Mouse (Mus musculus): ENCODE measurements at regions not wholly inside any gene's neighbourhood (a gene's known extent, or its start where the extent isn't known, plus 50 kb on each side); places are given as distances from the start of the nearest gene placed in this dataset.

DNA sequence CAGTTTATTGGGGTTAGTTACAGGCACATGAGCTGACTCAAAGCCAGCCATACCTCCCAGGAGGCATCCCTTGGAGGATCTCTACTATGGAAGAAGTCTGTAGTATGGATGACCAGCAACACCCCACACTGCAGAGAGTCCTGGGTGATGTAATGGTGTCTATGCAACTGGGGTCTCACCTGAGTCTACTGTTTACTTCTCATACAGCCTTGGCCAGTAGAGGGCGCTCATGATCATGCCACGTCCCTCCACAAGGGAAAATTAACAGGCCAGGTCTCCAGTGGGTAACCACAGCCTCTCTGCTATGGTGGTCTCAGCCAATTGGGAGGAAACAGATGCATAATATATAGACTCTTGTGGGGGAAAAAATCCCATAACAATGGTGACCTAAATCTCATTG is 111.7 kb downstream of the Cdh26 start:
- WGBS: 19% methylated on average over 2 of the region's 2 CpGs
- Histone ChIP-seq H3K4me3 (replicated peaks) (no peak overlapping the region), H3K27ac (no peak overlapping the region), H3K4me1 (replicated peaks) (peaks cover 19% of the 10 kb centered on the region), H3K9me3 (no peaks in the 10 kb centered on the region), H3K27me3 (peaks cover 34% of the 10 kb centered on the region), H3K36me3 (no peaks in the 10 kb centered on the region), H3K9ac (replicated peaks) (no peak overlapping the region), H3K4me2 (no peak overlapping the region)
- 0 out of 2 replicates have a peak, but pooled peaks have one; percentile 61 for ATAC-seq (ENCODE audit: insufficient number of reproducible peaks, insufficient read depth, low FRiP score, low TSS enrichment, low read depth)

DNA sequence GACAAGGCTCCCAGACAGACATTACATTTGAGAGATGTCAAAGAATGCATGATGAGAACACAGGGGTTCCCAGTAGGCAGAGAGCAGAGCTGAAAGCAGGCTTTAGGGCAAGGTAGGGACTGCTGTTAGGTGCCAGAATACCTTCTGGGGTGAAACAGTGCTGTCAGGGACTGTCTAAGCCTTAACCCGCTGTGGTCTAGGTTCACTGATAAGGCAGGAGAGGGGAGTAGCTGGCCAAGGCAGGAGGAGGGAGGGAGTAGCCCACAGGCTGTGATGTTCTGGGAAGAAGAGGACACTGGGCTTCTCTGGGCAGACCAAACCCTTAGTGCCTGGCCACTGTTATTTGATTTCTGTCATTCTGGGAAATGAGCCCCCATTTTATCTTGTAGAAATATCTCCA is 114.1 kb downstream of the Cdh26 start:
- H3K36me3 ChIP-seq: no peaks in the 10 kb centered on the region
- no peak for ATAC-seq (ENCODE audit: insufficient number of reproducible peaks, insufficient read depth, low FRiP score, low TSS enrichment, low read depth)
- H3K27me3 ChIP-seq: peaks cover 34% of the 10 kb centered on the region
- WGBS: 79% methylated on average over 1 of the region's 1 CpGs
- no peaks in the 10 kb centered on the region for H3K9me3 ChIP-seq
- H3K27ac ChIP-seq: no peak overlapping the region
- no peak overlapping the region for H3K4me3 ChIP-seq (replicated peaks)
- peaks cover 40% of the 10 kb centered on the region for H3K4me1 ChIP-seq (replicated peaks)
- H3K9ac ChIP-seq (replicated peaks): no peak overlapping the region
- no peak overlapping the region for H3K4me2 ChIP-seq

DNA sequence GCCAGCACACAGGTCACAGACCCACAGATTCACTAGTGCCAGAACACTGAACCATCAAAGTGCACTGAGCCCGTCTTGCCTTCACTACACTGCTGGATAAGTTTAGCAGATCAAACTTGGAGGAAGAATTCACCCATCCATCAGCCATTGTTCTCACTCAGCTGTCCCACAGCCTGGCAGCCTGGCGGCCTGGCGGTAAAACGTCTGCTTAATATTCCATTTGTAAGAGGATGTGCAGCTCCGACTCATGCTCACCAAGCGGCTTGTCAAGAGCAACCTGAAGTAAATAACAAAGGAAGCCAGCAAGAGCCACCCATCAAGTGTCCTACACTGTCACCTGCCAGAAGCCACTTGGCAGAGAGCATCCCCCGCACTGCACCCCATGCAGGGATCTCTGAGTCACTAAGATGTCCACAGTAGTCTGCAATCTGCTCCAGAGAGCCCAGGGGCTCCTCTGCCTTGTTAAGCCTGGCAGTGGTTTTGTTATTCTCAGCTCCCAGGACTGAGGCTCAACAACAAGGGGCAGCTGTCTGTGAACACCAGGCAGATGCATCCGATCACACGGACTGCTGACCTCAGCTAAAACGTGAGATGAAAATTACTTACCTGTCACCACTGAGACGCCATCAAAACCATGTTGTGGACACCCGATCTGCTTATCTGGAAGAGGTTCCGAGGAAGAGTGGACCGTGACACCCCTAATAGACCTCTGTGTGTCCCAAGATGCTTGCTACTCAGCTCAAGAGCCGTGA is 115.4 kb downstream of the Cdh26 start:
- H3K36me3 ChIP-seq: no peaks in the 10 kb centered on the region
- peaks cover 28% of the 10 kb centered on the region for H3K27me3 ChIP-seq
- no peak for ATAC-seq (ENCODE audit: insufficient number of reproducible peaks, insufficient read depth, low FRiP score, low TSS enrichment, low read depth)
- 80% methylated on average over 15 of the region's 15 CpGs for WGBS
- H3K4me1 ChIP-seq (replicated peaks): peaks cover 42% of the 10 kb centered on the region
- no peaks in the 10 kb centered on the region for H3K9me3 ChIP-seq
- H3K4me2 ChIP-seq: no peak overlapping the region
- H3K4me3 ChIP-seq (replicated peaks): no peak overlapping the region
- H3K9ac ChIP-seq (replicated peaks): no peak overlapping the region; the same call in 1 of the 2 replicates
- no peak overlapping the region for H3K27ac ChIP-seq

DNA sequence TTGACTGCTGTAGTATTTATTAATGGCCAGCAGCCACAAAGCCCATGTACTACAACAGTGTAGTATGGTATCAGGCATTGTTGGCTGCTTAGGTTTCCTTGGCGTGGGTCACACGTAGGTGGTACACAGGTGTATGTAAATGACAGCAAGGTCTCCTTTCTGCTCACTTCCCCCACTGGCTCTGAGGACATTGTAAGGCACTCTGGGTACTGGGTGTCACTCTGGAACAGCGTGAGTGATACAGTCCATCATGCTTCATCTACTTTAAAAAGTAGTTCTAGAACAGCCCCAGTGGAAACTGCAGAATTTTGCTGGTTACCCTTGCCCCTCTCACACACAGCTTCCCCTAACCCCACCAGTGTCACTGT is 116.0 kb downstream of the Cdh26 start:
- peaks cover 37% of the 10 kb centered on the region for H3K4me1 ChIP-seq (replicated peaks)
- no peak overlapping the region for H3K9ac ChIP-seq (replicated peaks)
- H3K9me3 ChIP-seq: no peaks in the 10 kb centered on the region
- ATAC-seq (ENCODE audit: insufficient number of reproducible peaks, insufficient read depth, low FRiP score, low TSS enrichment, low read depth): no peak
- H3K4me2 ChIP-seq: no peak overlapping the region
- H3K4me3 ChIP-seq (replicated peaks): no peak overlapping the region
- 82% methylated on average over 3 of the region's 3 CpGs for WGBS
- no peaks in the 10 kb centered on the region for H3K36me3 ChIP-seq
- H3K27me3 ChIP-seq: peaks cover 28% of the 10 kb centered on the region
- peak overlapping the region; percentile 8; the same call in 1 of the 2 replicates for H3K27ac ChIP-seq

DNA sequence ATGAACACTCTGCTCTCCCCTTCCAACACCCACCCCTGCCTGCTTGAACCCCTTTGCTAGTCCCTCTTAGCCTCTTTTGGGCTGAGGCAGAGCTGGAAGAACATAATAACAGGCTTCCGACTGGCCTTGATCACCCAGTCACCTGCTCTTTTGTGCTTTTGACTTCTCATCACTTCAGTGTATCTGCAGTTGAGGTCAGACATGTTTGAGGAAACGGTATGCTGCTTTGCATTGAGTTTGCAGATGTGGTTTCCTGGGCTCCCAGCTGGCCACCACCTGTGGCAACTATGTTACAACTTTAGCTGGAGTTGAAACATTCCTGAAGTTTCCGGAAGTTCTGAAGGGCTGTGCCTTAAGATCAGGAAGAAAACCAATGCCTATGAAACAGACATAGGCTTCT is 116.6 kb downstream of the Cdh26 start:
- no peaks in the 10 kb centered on the region for H3K36me3 ChIP-seq
- no peak for ATAC-seq (ENCODE audit: insufficient number of reproducible peaks, insufficient read depth, low FRiP score, low TSS enrichment, low read depth)
- H3K27ac ChIP-seq: peak overlapping the region; percentile 8; the same call in 1 of the 2 replicates
- no peak overlapping the region for H3K4me2 ChIP-seq
- no peak overlapping the region for H3K9ac ChIP-seq (replicated peaks)
- H3K9me3 ChIP-seq: no peaks in the 10 kb centered on the region
- peaks cover 28% of the 10 kb centered on the region for H3K27me3 ChIP-seq
- 31% methylated on average over 3 of the region's 3 CpGs for WGBS
- H3K4me1 ChIP-seq (replicated peaks): peaks cover 37% of the 10 kb centered on the region
- no peak overlapping the region for H3K4me3 ChIP-seq (replicated peaks)

DNA sequence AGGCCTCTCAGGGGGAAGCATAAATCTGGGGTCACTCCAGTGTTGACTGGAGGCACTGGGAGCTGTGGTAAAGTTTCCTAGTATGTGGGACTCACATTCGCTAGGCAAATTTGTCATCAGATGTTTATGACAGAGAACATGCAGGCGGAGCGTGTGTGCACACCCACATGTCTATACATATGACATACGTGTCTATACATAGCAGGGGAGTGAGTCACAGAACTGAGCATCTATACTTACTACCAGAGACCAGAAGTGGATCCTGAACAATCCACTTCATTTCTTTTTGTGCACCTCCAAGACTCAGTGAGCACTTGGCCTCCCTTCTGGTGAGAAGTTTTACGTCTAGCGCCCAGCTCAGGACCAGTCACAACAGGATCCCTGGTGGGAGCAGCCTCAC is 118.6 kb downstream of the Cdh26 start:
- 78% methylated on average over 6 of the region's 6 CpGs for WGBS

DNA sequence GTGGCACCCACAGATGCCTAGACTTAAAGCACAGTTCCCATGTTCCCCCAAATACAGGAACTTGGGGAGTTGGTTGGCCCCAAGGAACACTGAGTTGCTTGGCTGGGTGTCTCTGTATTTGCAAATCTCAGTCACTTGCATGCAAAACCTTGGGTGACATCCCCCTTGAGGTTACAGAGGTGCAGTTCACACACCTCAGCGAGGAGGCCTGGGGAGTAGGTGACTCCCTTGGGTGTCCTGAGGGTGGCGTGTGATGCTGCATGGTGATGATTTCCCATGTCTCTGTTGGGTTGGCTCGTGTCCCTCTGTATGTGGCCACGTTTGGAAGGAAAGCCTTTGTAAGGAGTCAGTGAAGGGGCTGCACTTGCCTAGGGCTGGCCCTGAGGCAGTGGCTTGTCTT is 123.4 kb downstream of the Cdh26 start:
- peaks cover 20% of the 10 kb centered on the region for H3K27me3 ChIP-seq
- H3K36me3 ChIP-seq: no peaks in the 10 kb centered on the region
- no peak overlapping the region for H3K4me2 ChIP-seq
- no peak for ATAC-seq (ENCODE audit: insufficient number of reproducible peaks, insufficient read depth, low FRiP score, low TSS enrichment, low read depth)
- no peak overlapping the region for H3K27ac ChIP-seq
- no peak overlapping the region for H3K4me3 ChIP-seq (replicated peaks)
- no peak overlapping the region for H3K9ac ChIP-seq (replicated peaks)
- no peaks in the 10 kb centered on the region for H3K9me3 ChIP-seq
- 70% methylated on average over 4 of the region's 4 CpGs for WGBS
- H3K4me1 ChIP-seq (replicated peaks): peaks cover 21% of the 10 kb centered on the region

More for the DNA sequence above, 118.6 kb downstream of the Cdh26 start:
- ATAC-seq (ENCODE audit: insufficient number of reproducible peaks, insufficient read depth, low FRiP score, low TSS enrichment, low read depth): no peak
- Histone ChIP-seq H3K4me1 (replicated peaks) (peaks cover 35% of the 10 kb centered on the region), H3K4me2 (no peak overlapping the region), H3K9me3 (no peaks in the 10 kb centered on the region), H3K4me3 (replicated peaks) (no peak overlapping the region), H3K27me3 (peaks cover 37% of the 10 kb centered on the region), H3K36me3 (no peaks in the 10 kb centered on the region), H3K9ac (replicated peaks) (no peak overlapping the region), H3K27ac (no peak overlapping the region)

DNA sequence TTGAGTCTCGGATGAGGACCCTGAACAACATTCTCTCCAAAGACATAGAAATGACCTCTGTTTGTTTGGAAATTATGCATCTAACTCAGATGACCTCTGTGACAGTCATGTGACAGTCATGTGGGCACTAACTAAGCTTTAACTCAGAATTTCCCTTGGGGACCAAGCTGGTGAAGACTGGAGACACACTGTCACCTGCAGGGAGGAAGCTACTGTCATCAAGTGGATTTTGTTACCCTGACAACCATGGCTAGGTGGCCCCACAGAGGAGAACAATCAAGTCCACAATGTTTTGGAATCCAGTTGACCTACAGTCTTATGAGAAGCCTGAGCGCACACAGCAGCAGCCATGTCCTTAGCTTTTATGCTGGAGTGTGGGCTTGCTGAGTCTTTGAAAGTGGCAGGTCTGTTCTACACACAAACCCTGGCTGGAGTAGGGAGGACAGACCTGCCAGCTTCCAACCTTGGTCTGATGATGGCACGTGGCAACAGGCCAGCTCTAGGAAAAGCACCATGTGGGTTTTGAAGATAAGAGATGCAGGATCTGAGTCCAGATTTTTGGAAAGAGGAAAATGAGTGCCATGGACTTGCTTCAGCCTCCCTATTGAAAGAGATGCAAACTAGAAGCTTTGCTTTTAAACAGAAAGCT is 125.5 kb downstream of the Cdh26 start:
- Histone ChIP-seq H3K4me2 (no peak overlapping the region), H3K9ac (replicated peaks) (no peak overlapping the region), H3K4me3 (replicated peaks) (no peak overlapping the region), H3K9me3 (no peaks in the 10 kb centered on the region), H3K27me3 (peaks cover 20% of the 10 kb centered on the region), H3K36me3 (no peaks in the 10 kb centered on the region), H3K4me1 (replicated peaks) (peaks cover 15% of the 10 kb centered on the region; the same call in 1 of the 2 replicates), H3K27ac (no peak overlapping the region)
- 81% methylated on average over 3 of the region's 3 CpGs for WGBS
- ATAC-seq (ENCODE audit: insufficient number of reproducible peaks, insufficient read depth, low FRiP score, low TSS enrichment, low read depth): no peak

DNA sequence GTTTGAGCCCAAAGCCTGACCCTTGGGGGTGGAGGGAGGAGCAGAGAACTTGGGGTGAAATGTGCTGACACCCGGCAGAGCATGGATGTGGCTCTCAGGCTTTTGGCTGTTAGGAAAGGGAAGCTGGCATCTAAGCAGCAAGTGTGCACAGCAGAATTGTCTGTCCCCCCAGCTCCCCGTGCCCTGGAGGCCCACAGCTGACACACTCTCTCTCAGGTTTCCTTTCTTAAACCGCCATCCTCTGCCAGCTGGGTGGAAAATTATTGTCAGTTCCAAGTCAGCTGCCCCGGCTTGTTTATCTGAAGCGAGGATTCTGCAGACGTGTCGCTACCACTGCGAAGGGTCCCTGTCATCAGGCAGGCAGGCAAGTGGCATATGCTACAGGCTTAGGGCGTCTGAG is 127.6 kb downstream of the Cdh26 start:
- no peak overlapping the region for H3K4me3 ChIP-seq (replicated peaks)
- no peaks in the 10 kb centered on the region for H3K9me3 ChIP-seq
- WGBS: 61% methylated on average over 9 of the region's 9 CpGs
- no peak overlapping the region for H3K4me2 ChIP-seq
- no peaks in the 10 kb centered on the region for H3K36me3 ChIP-seq
- peaks cover 10% of the 10 kb centered on the region; the same call in 1 of the 2 replicates for H3K4me1 ChIP-seq (replicated peaks)
- H3K9ac ChIP-seq (replicated peaks): no peak overlapping the region
- ATAC-seq (ENCODE audit: insufficient number of reproducible peaks, insufficient read depth, low FRiP score, low TSS enrichment, low read depth): no peak
- no peak overlapping the region for H3K27ac ChIP-seq
- H3K27me3 ChIP-seq: peaks cover 18% of the 10 kb centered on the region

DNA sequence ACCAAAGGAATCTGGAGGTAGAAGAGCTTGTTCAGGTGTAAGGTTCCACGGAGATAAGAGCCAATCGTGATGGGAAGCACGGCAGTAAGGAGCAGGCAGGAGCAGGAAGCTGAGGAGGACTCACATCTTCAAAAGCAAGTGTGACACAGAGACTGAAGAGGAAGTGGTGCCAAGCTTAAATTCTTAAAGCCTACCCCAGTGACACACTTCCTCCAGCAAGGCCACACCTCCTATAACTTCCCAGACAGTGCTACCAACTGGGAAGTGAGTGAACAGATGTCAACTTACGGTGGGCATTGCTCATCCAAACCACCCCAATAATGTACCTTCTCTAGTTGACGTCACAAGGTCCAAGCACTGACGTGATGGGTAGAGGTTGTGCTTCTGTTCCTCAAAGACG is 133.0 kb downstream of the Cdh26 start:
- no peaks in the 10 kb centered on the region for H3K36me3 ChIP-seq
- no peak overlapping the region for H3K4me3 ChIP-seq (replicated peaks)
- no peaks in the 10 kb centered on the region; the same call in 1 of the 2 replicates for H3K27me3 ChIP-seq
- no peaks in the 10 kb centered on the region for H3K4me1 ChIP-seq (replicated peaks)
- H3K27ac ChIP-seq: no peak overlapping the region
- 88% methylated on average over 7 of the region's 7 CpGs for WGBS
- ATAC-seq (ENCODE audit: insufficient number of reproducible peaks, insufficient read depth, low FRiP score, low TSS enrichment, low read depth): no peak
- no peak overlapping the region for H3K9ac ChIP-seq (replicated peaks)
- H3K9me3 ChIP-seq: no peaks in the 10 kb centered on the region
- H3K4me2 ChIP-seq: no peak overlapping the region

DNA sequence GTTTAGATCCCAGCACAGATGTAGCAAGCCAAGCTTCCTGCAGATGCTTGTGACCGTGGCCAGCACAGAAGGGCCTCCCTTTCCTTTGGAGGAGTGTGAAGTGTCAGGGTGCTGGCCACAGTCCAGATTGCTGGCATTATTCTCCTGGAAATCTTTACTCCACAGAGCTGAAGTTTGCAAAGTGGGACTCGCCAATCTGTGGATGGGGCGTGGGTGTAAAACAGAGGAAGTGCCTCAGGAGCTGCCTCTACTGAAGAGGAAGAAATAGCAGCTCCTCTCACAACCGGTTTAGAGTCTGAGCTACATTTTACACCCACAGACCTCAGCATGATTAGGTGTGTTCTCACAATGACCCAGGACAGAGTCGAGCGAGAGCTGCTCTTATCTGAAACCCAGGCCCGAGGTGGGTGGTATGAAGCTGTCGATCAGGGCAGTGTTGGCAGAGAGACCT is 135.1 kb downstream of the Cdh26 start:
- Histone ChIP-seq H3K4me2 (no peak overlapping the region), H3K4me1 (replicated peaks) (no peaks in the 10 kb centered on the region), H3K9ac (replicated peaks) (no peak overlapping the region), H3K27ac (no peak overlapping the region), H3K9me3 (no peaks in the 10 kb centered on the region), H3K36me3 (no peaks in the 10 kb centered on the region), H3K27me3 (no peaks in the 10 kb centered on the region; the same call in 1 of the 2 replicates), H3K4me3 (replicated peaks) (no peak overlapping the region)
- ATAC-seq (ENCODE audit: insufficient number of reproducible peaks, insufficient read depth, low FRiP score, low TSS enrichment, low read depth): no peak
- WGBS: 78% methylated on average over 8 of the region's 8 CpGs

All from limb, embryonic 12.5 days (tissue).